Comparison of ENCODE assay signal across 7 mouse cellular contexts in genomic region chr16:3351508-3352046, GRCm38 (mm10).
DNase-seq lines count a peak whose midpoint lies in the region; ATAC-seq lines count a peak whose summit lies in the region.
"Not testable (repeated sequence)": the region's sequence is repeated elsewhere in the genome, so short reads cannot be mapped to it uniquely, and the experiment has no call there.

No protein-coding gene starts in this region.

- H3K9me3 ChIP-seq in embryonic facial prominence, embryonic 14.5 days (ENCODE audit: control insufficient read depth, low read length); heart, embryonic 10.5 days; intestine, embryonic 16.5 days (ENCODE audit: control insufficient read depth, low read length); limb, embryonic 13.5 days: not testable (repeated sequence)

- H3K27ac ChIP-seq in embryonic facial prominence, embryonic 14.5 days (replicated peaks; ENCODE audit: low read depth, low read length); heart, embryonic 10.5 days; intestine, embryonic 16.5 days (ENCODE audit: low read length); limb, embryonic 13.5 days: not testable (repeated sequence)

- peak; percentile 65 for ATAC-seq in activated CD4-positive, CD25-positive, alpha-beta regulatory T cell, adult 4 months
- peak; percentile 83 for ATAC-seq in embryonic facial prominence, embryonic 14.5 days (ENCODE audit: low read depth)
- peak; percentile 76 for ATAC-seq in intestine, embryonic 16.5 days
- ATAC-seq in limb, embryonic 13.5 days (ENCODE audit: low FRiP score, low read depth), result peak; percentile 86
- ATAC-seq in megakaryocyte-erythroid progenitor cell, adult 5-6 weeks (replicated peaks; ENCODE audit: low FRiP score, low TSS enrichment, poor library complexity, severe bottlenecking), result peak; percentile 63; the same call in 1 of the 2 replicates

- not testable (repeated sequence) for H3K4me2 ChIP-seq in embryonic facial prominence, embryonic 14.5 days (ENCODE audit: low read depth, low read length); intestine, embryonic 16.5 days (ENCODE audit: low read depth, low read length); limb, embryonic 13.5 days (replicated peaks)

- not testable (repeated sequence) for H3K4me1 ChIP-seq in embryonic facial prominence, embryonic 14.5 days (ENCODE audit: control insufficient read depth, insufficient read depth, low read length); heart, embryonic 10.5 days; intestine, embryonic 16.5 days (ENCODE audit: control insufficient read depth, insufficient read depth, low read length); limb, embryonic 13.5 days

- DNase-seq in embryonic facial prominence, embryonic 14.5 days (ENCODE audit: low spot score), result not testable (repeated sequence)
- peak; percentile 13 for DNase-seq in heart, embryonic 10.5 days (ENCODE audit: low spot score)
- DNase-seq in right cerebral cortex, postnatal 10 days (ENCODE audit: low spot score in 2 of 2), result peak; percentile 57 to 77

- not testable (repeated sequence) for H3K27me3 ChIP-seq in embryonic facial prominence, embryonic 14.5 days (replicated peaks; ENCODE audit: control insufficient read depth, insufficient read depth, low read length); heart, embryonic 10.5 days (ENCODE audit: insufficient read depth, poor library complexity, severe bottlenecking); intestine, embryonic 16.5 days (replicated peaks; ENCODE audit: control insufficient read depth, insufficient read depth, low read length); limb, embryonic 13.5 days

- not testable (repeated sequence) for H3K4me3 ChIP-seq in embryonic facial prominence, embryonic 14.5 days (ENCODE audit: low read depth, low read length); heart, embryonic 10.5 days; intestine, embryonic 16.5 days (ENCODE audit: low read length); limb, embryonic 13.5 days

- H3K36me3 ChIP-seq in embryonic facial prominence, embryonic 14.5 days (ENCODE audit: control insufficient read depth, insufficient read depth, low read length); heart, embryonic 10.5 days; intestine, embryonic 16.5 days (ENCODE audit: control insufficient read depth, insufficient read depth, low read length); limb, embryonic 13.5 days: not testable (repeated sequence)

- WGBS in embryonic facial prominence, embryonic 14.5 days, result 74% methylated on average over 3 of the region's 3 CpGs
- WGBS in heart, embryonic 10.5 days, result 73% methylated on average over 3 of the region's 3 CpGs
- WGBS in intestine, embryonic 16.5 days, result 81% methylated on average over 3 of the region's 3 CpGs
- WGBS in limb, embryonic 13.5 days, result 72% methylated on average over 3 of the region's 3 CpGs

- H3K9ac ChIP-seq in embryonic facial prominence, embryonic 14.5 days (ENCODE audit: low read depth, low read length); intestine, embryonic 16.5 days (ENCODE audit: low read depth, low read length); limb, embryonic 13.5 days: not testable (repeated sequence)
